Mouse (Mus musculus): ENCODE measurements around the gene Ctrc. TPM values are rescaled to one million over a fixed set of nuclear protein-coding genes. Genes with fewer than 3 reads are reported as not detected.
"Not testable (repeated sequence)": the region's sequence is repeated elsewhere in the genome, so short reads cannot be mapped to it uniquely, and the experiment has no call there.

The Ctrc gene
- polyA plus RNA-seq, 1 experiment from 2014 or later, result not detected

DNA sequence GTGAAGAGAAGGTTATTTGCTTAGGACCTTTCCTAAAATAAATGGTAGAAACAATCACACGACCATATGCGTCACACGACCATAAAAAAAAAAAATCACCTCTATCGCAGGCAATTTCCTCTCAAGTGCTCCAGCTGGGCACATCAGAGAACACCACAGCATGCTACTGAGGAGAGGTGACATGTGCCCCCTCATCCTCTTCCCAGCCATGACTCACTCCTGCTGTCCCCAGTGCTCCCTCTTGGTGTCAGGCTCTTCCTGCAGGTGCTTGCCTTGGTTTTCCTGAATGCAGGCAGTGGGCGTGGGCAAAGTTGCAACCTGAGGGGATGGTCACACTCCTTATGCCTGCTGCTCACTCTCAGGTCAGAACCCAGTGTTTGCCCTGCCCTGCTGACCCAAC is 61.3 kb downstream of the Ctrc start:
- no peak overlapping the region for H3K4me3 ChIP-seq (ENCODE audit: low read depth, low read length)
- no peak overlapping the region for H3K27ac ChIP-seq (replicated peaks; ENCODE audit: low read depth, low read length)
- DNase-seq (ENCODE audit: low spot score), result no peak
- no peak overlapping the region for H3K9ac ChIP-seq (ENCODE audit: low read depth, low read length)
- no peaks in the 10 kb centered on the region for H3K27me3 ChIP-seq (replicated peaks; ENCODE audit: control insufficient read depth, insufficient read depth, low read length)
- H3K9me3 ChIP-seq (ENCODE audit: control insufficient read depth, low read length), result no peaks in the 10 kb centered on the region
- H3K4me2 ChIP-seq (ENCODE audit: low read depth, low read length), result no peak overlapping the region
- ATAC-seq (ENCODE audit: low read depth), result no peak
- 0 out of 2 replicates have a peak, but pooled peaks cover 3% of the 10 kb centered on the region for H3K4me1 ChIP-seq (ENCODE audit: control insufficient read depth, insufficient read depth, low read length)
- WGBS, result 82% methylated on average over 5 of the region's 5 CpGs
- peaks cover 80% of the 10 kb centered on the region for H3K36me3 ChIP-seq (ENCODE audit: control insufficient read depth, insufficient read depth, low read length)

DNA sequence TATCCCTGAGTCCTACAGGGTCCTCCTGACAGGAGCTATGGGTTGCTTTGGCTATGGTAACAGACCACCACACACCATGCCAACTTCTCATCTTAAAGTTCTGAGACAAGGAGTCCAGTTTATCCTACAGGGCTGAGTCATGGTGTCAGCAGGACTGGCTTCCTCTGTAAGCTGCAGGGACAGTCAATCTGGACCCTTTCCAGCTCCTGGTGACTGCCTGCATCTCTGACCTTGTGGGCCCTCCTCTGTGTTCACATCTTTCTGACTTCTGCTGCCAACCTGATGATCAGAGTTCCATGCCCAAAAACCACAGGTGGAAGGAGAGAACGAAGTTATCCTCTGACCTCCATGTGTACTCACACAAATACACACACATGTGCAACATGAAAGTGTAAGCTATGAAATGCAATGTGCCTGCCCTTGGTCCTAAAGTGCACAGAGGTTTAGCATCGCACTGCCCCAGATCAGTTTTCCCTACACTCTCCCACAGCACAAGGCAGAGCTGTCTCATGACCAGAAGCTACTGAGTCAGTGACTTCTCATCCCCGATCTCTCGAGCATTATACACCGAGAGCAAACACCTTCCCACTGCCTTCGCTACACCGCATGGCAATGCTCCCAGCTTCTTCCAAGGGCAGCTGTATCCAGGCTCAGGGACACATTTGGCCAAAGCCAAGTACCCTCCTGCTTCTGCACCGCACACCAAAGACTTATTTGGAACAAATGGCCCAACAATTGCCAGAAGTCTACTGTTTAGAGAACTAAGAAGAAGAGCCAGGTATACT is 64.8 kb downstream of the Ctrc start:
- Histone ChIP-seq H3K36me3 (ENCODE audit: control insufficient read depth, insufficient read depth, low read length) (peaks cover 95% of the 10 kb centered on the region), H3K9ac (ENCODE audit: low read depth, low read length) (no peak overlapping the region), H3K4me3 (ENCODE audit: low read depth, low read length) (no peak overlapping the region), H3K4me2 (ENCODE audit: low read depth, low read length) (no peak overlapping the region), H3K27me3 (replicated peaks; ENCODE audit: control insufficient read depth, insufficient read depth, low read length) (no peaks in the 10 kb centered on the region), H3K9me3 (ENCODE audit: control insufficient read depth, low read length) (no peaks in the 10 kb centered on the region), H3K27ac (replicated peaks; ENCODE audit: low read depth, low read length) (no peak overlapping the region), H3K4me1 (ENCODE audit: control insufficient read depth, insufficient read depth, low read length) (no peaks in the 10 kb centered on the region)
- DNase-seq (ENCODE audit: low spot score) (no peak), ATAC-seq (ENCODE audit: low read depth) (no peak)
- 98% methylated on average over 8 of the region's 8 CpGs for WGBS

DNA sequence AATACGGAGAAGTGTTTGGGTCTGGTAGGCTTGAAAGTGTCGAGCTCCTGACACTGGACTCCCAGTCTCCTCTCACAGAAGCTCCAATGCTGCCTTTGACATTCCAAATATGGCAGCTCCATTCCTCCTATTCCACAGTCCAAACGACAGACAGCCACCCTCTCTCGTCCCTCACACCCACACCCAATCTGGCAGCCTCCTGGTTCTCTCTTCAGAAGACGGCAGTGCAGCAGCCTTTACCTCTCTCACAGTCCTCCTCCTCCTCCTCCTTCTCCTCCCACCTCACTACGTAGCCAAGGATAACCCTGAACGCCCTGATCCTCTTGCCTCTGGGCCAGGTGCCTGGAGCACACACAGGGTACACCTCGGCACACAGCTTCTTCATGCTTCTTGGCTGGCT is 66.3 kb downstream of the Ctrc start:
- DNase-seq (ENCODE audit: low spot score) (no peak), ATAC-seq (ENCODE audit: low read depth) (no peak)
- H3K4me2 ChIP-seq (ENCODE audit: low read depth, low read length), result no peak overlapping the region
- no peak overlapping the region for H3K27ac ChIP-seq (replicated peaks; ENCODE audit: low read depth, low read length)
- H3K27me3 ChIP-seq (replicated peaks; ENCODE audit: control insufficient read depth, insufficient read depth, low read length), result no peaks in the 10 kb centered on the region
- H3K9me3 ChIP-seq (ENCODE audit: control insufficient read depth, low read length), result no peaks in the 10 kb centered on the region
- peaks cover 96% of the 10 kb centered on the region for H3K36me3 ChIP-seq (ENCODE audit: control insufficient read depth, insufficient read depth, low read length)
- no peaks in the 10 kb centered on the region for H3K4me1 ChIP-seq (ENCODE audit: control insufficient read depth, insufficient read depth, low read length)
- WGBS, result 93% methylated on average over 8 of the region's 8 CpGs
- H3K9ac ChIP-seq (ENCODE audit: low read depth, low read length), result no peak overlapping the region
- no peak overlapping the region for H3K4me3 ChIP-seq (ENCODE audit: low read depth, low read length)

DNA sequence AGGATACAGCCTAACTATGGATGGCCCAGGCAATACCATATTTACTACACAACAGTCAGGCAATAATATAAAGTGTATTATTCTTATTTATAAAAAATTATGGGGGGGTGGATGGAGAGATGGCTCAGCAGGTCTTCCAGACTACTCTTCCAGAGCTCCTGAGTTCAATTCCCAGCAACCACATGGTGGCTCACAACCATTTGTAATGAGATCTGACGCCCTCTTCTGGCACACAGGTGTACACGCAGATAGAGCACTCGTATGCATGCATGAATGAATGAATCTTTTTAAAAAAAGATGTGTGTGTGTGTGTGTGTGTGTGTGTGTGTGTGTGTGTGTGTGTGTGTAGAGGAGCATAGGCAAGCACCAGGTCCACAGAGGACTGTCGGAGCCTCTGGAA is 73.1 kb downstream of the Ctrc start:
- ATAC-seq (ENCODE audit: low read depth); H3K4me3 ChIP-seq (ENCODE audit: low read depth, low read length); DNase-seq (ENCODE audit: low spot score); H3K27me3 ChIP-seq (replicated peaks; ENCODE audit: control insufficient read depth, insufficient read depth, low read length); H3K4me1 ChIP-seq (ENCODE audit: control insufficient read depth, insufficient read depth, low read length); H3K4me2 ChIP-seq (ENCODE audit: low read depth, low read length); H3K27ac ChIP-seq (replicated peaks; ENCODE audit: low read depth, low read length); H3K9me3 ChIP-seq (ENCODE audit: control insufficient read depth, low read length); H3K9ac ChIP-seq (ENCODE audit: low read depth, low read length): not testable (repeated sequence)
- 86% methylated on average over 4 of the region's 4 CpGs for WGBS
- H3K36me3 ChIP-seq (ENCODE audit: control insufficient read depth, insufficient read depth, low read length), result peaks cover 96% of the 10 kb centered on the region

DNA sequence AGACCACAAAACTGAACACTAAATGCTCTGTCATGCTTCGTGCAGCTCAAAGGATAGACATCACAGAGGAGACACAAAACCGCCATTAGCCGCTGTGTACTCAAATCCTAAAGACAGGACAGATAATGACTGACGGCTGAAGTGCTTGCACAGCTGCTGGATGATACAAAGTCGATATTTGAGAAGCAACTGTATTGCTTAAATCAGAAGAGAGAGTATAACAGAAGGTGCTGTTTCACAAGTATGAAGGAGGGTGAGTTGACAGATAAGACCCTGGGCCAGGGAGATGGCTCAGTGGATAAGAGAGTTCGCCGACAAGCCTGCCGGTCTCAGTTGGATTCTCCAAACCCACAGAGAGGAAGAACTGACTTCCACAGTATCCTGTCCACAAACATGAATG is 74.3 kb downstream of the Ctrc start:
- Histone ChIP-seq H3K4me3 (ENCODE audit: low read depth, low read length) (no peak overlapping the region), H3K9ac (ENCODE audit: low read depth, low read length) (no peak overlapping the region), H3K4me1 (ENCODE audit: control insufficient read depth, insufficient read depth, low read length) (peaks cover 13% of the 10 kb centered on the region), H3K27ac (replicated peaks; ENCODE audit: low read depth, low read length) (no peak overlapping the region), H3K4me2 (ENCODE audit: low read depth, low read length) (no peak overlapping the region), H3K36me3 (ENCODE audit: control insufficient read depth, insufficient read depth, low read length) (peaks cover 97% of the 10 kb centered on the region), H3K27me3 (replicated peaks; ENCODE audit: control insufficient read depth, insufficient read depth, low read length) (no peaks in the 10 kb centered on the region), H3K9me3 (ENCODE audit: control insufficient read depth, low read length) (no peaks in the 10 kb centered on the region)
- DNase-seq (ENCODE audit: low spot score), result no peak
- no peak for ATAC-seq (ENCODE audit: low read depth)
- 93% methylated on average over 8 of the region's 8 CpGs for WGBS

DNA sequence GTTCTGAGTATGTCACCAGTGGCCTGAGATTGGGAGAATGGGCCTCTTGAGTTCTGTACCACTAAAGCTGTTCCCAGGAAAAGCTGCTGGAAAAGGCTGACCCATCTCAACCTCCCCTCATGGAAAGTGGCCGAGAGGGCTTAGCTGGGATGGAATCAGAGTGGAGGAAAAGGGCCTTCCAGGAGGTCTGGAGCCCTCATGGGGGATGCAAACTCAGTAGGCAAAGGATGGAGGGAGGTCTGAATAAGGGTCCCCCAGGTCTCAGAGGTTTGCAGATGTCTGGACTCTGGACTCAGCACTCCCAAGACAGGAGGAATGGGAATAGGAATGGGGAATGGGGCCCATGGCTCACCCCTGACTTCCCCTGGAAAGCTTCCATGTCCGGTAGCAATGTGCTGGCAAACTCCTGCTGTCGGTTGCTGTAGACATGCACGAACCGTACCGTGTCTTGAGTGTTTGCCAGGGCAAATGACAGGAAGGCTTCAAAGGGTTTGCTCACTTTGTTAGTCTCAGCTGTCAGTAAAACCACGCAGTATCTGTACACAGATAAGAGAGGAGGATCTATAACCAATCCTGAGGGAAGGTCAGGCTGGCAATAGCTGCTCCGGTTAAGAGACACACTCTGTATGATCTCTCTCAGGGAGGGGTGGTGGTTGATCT is 76.5 kb downstream of the Ctrc start:
- 84% methylated on average over 8 of the region's 8 CpGs for WGBS
- H3K4me1 ChIP-seq (ENCODE audit: control insufficient read depth, insufficient read depth, low read length), result peaks cover 21% of the 10 kb centered on the region
- no peak overlapping the region for H3K4me2 ChIP-seq (ENCODE audit: low read depth, low read length)
- no peaks in the 10 kb centered on the region for H3K9me3 ChIP-seq (ENCODE audit: control insufficient read depth, low read length)
- DNase-seq (ENCODE audit: low spot score) (no peak), ATAC-seq (ENCODE audit: low read depth) (no peak)
- H3K27ac ChIP-seq (replicated peaks; ENCODE audit: low read depth, low read length), result no peak overlapping the region
- no peaks in the 10 kb centered on the region for H3K27me3 ChIP-seq (replicated peaks; ENCODE audit: control insufficient read depth, insufficient read depth, low read length)
- no peak overlapping the region for H3K4me3 ChIP-seq (ENCODE audit: low read depth, low read length)
- H3K9ac ChIP-seq (ENCODE audit: low read depth, low read length), result no peak overlapping the region
- peaks cover 86% of the 10 kb centered on the region for H3K36me3 ChIP-seq (ENCODE audit: control insufficient read depth, insufficient read depth, low read length)

DNA sequence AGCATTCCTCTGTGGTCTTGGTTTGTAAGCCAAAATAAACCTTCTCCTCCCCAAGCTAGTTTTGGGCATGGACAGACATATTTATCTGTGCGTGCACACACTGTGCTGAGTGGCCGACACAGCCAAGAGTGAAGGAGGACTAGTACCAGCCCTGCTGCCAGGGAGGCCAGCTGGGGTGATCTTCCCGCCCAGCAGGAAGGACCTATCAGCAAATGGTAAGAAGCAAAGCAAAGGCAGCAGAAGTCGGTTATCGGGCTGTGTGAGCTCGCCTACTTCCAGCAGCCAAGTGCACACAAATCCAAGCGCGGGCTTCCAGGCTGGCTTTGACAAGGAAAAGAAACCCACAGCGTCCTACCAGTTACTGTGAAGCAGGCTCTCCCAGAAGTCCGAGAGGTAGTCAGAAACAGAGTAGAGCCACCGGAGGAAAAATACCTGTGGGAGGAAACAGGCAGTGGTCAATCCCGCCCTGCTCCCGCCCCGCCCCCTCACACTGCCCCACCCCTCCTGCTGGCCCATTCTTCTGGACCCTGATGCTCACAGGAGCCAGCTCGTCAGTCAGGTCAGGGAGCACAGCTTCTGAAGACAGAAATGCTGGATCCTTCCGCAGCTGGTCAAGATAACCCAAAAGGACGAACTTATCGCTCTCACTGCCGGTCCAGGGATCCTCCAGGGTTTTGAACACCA is 78.7 kb downstream of the Ctrc start:
- peaks cover 21% of the 10 kb centered on the region for H3K4me1 ChIP-seq (ENCODE audit: control insufficient read depth, insufficient read depth, low read length)
- no peaks in the 10 kb centered on the region for H3K27me3 ChIP-seq (replicated peaks; ENCODE audit: control insufficient read depth, insufficient read depth, low read length)
- no peak overlapping the region for H3K4me3 ChIP-seq (ENCODE audit: low read depth, low read length)
- DNase-seq (ENCODE audit: low spot score), result peak; percentile 90
- H3K36me3 ChIP-seq (ENCODE audit: control insufficient read depth, insufficient read depth, low read length), result peaks cover 86% of the 10 kb centered on the region
- 66% methylated on average over 19 of the region's 19 CpGs for WGBS
- H3K4me2 ChIP-seq (ENCODE audit: low read depth, low read length), result peak overlapping the region; percentile 41
- H3K9ac ChIP-seq (ENCODE audit: low read depth, low read length), result no peak overlapping the region
- no peaks in the 10 kb centered on the region for H3K9me3 ChIP-seq (ENCODE audit: control insufficient read depth, low read length)
- peak overlapping the region; percentile 95 for H3K27ac ChIP-seq (replicated peaks; ENCODE audit: low read depth, low read length)
- peak; percentile 86; the same call in 1 of the 2 replicates for ATAC-seq (ENCODE audit: low read depth)

DNA sequence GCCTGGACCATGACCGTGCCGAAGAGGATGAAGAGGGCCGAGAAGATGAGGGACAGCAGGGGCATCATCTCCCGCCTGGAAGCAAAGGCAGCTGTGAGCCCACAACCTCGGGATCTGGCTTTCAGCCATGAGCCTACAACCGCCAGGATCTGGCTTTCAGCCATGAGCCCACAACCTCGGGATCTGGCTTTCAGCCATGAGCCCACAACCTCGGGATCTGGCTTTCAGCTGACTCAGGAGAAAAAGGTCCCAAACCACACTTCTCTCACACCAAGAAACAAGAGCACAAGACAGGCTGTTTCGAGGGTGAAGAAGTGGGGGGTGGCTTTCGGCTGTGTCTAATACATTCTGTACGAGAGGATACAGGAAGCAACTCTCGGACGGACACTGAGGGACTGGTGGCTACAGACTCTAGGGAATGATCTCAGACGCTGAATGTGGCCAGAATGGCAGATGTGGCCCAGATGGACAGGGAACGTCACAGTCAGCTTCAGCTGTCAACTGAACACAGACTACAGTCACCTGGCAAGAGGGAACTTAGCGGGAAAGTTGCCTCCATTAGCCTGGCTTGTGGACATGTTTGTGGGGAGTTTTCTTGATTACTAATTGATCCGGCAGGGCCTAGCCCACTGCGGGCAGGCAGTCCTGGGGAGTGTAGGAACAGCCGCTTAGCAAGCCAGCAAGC is 79.3 kb downstream of the Ctrc start:
- peak; percentile 88 for DNase-seq (ENCODE audit: low spot score)
- ATAC-seq (ENCODE audit: low read depth), result peak; percentile 79
- Histone ChIP-seq H3K9me3 (ENCODE audit: control insufficient read depth, low read length) (no peaks in the 10 kb centered on the region), H3K27me3 (replicated peaks; ENCODE audit: control insufficient read depth, insufficient read depth, low read length) (no peaks in the 10 kb centered on the region), H3K4me2 (ENCODE audit: low read depth, low read length) (peak overlapping the region; percentile 41), H3K9ac (ENCODE audit: low read depth, low read length) (no peak overlapping the region), H3K4me3 (ENCODE audit: low read depth, low read length) (no peak overlapping the region), H3K4me1 (ENCODE audit: control insufficient read depth, insufficient read depth, low read length) (peaks cover 21% of the 10 kb centered on the region), H3K36me3 (ENCODE audit: control insufficient read depth, insufficient read depth, low read length) (peaks cover 86% of the 10 kb centered on the region), H3K27ac (replicated peaks; ENCODE audit: low read depth, low read length) (peak overlapping the region; percentile 95)
- WGBS, result 34% methylated on average over 19 of the region's 19 CpGs

Data from embryonic facial prominence, embryonic 14.5 days (tissue).